1 mouse cellular context compared by ENCODE assay signal in genomic region chr11:76587333-76587732, GRCm38 (mm10).
TF ChIP-seq lines count a peak whose summit lies in the region.

No protein-coding gene starts in this region.

TF ChIP-seq in CH12.LX, 34 proteins besides CTCF, POLR2A, EP300 and RAD21 (continued from another document):
- TF ChIP-seq GABPA (IDR thresholded peaks at IDR 0.05; ENCODE audit: insufficient replicate concordance, low read depth, low read length) (no peak), JUND (conservative IDR thresholded peaks at IDR 0.05; ENCODE audit: low read depth, low read length) (peak; percentile 33)
TF ChIP-seq in CH12.LX: peak in this region for 5.
